Mouse (Mus musculus) left cerebral cortex, postnatal 25 days (tissue): ENCODE measurements around the gene Pla2g2c. TPM values are rescaled to one million over a fixed set of nuclear protein-coding genes. Genes with fewer than 3 reads are reported as not detected.
A peak's percentile ranks its signal among the peaks of the same experiment; 100 is the strongest.

Experiments used
- DNase-seq, 2 experiments: peaks; one replicate each; pipeline ENCODE4 v3.0.0; 2022; ENCODE audit warnings: low spot score in 2 of 2, mixed read lengths in 1 of 2
- intact Hi-C: fragments of 180-260 bp; cut with DNase I; formaldehyde crosslinking; loops from one replicate; pipeline ENCODE4 v1.15.1; 2025
- total RNA-seq, 2 experiments: library from RNA; stranded (reverse); gene quantifications; 2 replicates each; pipeline ENCODE4 v1.2.3; 2021

Gene Pla2g2c
- total RNA-seq, 2 experiments from 2014 or later = 0.25 TPM; not detected in 1

DNA sequence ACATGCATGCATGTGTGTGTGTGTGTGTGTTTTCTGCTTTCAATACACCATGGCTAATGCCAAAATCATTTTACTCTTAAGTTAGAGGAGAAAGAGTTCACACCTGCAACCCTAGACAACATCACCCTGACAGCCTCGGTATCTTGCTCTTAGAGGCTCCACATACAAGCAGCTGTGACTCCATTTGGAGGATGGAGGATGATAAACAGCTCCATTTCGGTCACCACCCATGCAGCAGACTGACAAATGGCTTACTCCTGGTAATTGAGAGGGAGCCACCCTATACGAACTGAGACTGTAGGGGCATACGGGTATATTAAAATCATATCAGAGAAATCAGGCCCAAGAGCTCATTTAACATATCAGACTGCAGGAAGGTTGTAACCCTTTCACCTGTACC is 63.8 kb downstream of the Pla2g2c start:
- peak in 1 of 2 experiments; percentile 50 for DNase-seq
- intact Hi-C loops = no loop called here

DNA sequence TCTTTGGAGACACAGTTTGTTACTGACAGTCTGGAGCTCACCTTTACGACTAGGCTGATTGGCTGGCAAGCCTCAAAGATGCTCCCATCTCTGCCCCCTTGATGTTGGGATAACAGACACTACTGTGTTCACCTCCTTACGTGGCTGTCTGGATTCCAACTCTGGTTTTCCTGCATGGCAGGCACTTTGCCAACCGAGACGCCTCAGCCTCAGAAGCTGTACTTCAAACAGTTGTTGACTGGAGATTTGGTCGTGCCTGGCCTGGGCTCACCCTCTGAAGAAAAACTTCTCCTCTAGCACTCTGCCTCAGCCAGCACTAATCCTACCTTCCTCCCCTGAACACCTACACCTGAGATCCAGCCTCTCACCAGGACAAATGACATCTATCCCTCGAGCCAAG is 66.9 kb downstream of the Pla2g2c start:
- intact Hi-C loops = loop anchor here (5.0 kb wide), 1 partner anchor 344 kb away; no protein-coding TSS in a partner anchor
- DNase-seq = no peak

DNA sequence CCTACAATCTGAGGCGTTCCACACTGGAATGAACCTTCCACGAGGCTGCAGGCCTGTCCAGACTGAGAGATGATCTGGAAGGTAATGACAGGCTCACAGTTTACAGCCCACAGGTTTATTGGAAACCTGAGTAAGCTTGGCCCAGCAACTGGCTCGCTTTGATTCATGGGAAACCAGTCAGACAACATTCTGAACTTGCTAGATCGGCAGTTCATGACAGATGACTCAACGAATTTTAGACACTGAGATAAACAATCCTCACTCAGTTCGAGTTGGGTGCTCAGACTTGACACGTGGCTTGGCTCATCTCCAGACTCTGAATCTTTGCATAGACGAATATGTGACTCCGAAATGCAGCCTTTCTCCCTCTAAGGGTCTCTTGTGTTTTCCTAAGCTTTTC is 68.0 kb downstream of the Pla2g2c start:
- no peak for DNase-seq
- intact Hi-C loops = loop anchor here (2.0 to 5.0 kb wide), 2 partner anchors 84 to 345 kb away; no protein-coding TSS in a partner anchor

DNA sequence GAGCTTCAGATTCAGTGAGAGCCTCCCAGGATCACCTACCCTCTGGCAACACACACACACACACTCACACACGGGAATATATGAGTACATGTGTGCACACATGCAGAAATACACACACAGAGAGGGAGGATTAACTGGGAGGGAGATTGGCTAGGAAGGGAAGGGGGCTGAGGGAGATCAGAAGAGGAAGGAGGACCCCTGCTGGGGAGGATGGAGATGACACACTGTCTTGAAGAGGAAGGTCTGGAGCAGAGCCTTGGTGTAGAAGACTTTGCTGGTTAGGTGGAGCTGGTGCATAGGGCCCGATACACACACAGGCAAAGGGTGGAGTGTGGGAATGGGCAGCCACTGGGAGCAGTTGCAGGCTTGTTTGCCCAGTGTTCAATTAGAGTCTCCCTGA is 68.7 kb downstream of the Pla2g2c start:
- intact Hi-C loops = loop anchor here (1.0 to 5.0 kb wide), 3 partner anchors 44 to 346 kb away; no protein-coding TSS in a partner anchor
- peak; percentile 70 to 79 for DNase-seq

DNA sequence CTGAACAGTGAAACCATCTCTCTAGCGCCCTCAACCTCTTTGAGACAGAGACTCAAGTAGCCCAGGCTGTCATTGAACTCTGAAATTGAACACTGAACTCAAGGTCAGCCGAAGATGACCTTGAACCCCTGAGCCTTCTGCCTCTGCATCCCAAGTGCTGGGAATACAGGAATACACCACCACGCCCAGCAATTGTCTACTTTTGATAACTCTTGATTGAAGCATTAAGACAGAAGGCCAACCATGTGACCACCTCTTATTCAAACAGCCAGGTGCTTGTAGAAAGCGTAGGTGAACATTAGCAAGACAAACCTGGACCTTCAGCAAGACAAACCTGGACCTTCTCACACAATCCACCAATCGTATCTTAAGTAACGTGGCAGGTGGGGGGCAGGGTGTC is 69.8 kb downstream of the Pla2g2c start:
- no peak for DNase-seq
- intact Hi-C loops = loop anchor here (5.0 kb wide), 1 partner anchor 347 kb away; no protein-coding TSS in a partner anchor

Other genes with a start within 250 kb of the Pla2g2c start
- gene Vwa5b1, start 88.9 kb upstream of the Pla2g2c start, total RNA-seq = 1 to 10 TPM; 4.5 to 7.0 TPM
- gene Ubxn10, start 12.4 kb downstream of the Pla2g2c start, total RNA-seq = 1 to 10 TPM in 1 of 2 experiments, under 1 TPM in 1; 0.98 to 1.5 TPM
- gene Pla2g2f, start 32.8 kb downstream of the Pla2g2c start, total RNA-seq = not detected
- gene Pla2g2d, start 50.9 kb downstream of the Pla2g2c start, total RNA-seq = under 1 TPM; 0.28 to 0.48 TPM
- 1 to 10 TPM; 7.0 to 7.9 TPM for gene Pla2g5, start 138.7 kb downstream of the Pla2g2c start, total RNA-seq
- not detected for gene Gm13030, start 149.2 kb downstream of the Pla2g2c start, total RNA-seq
- not detected for gene Pla2g2e, start 153.2 kb downstream of the Pla2g2c start, total RNA-seq
- 10 to 100 TPM; 19.2 to 21.6 TPM for gene Otud3, start 189.2 kb downstream of the Pla2g2c start, total RNA-seq
- gene Rnf186, start 242.3 kb downstream of the Pla2g2c start, total RNA-seq = not detected
- 1 to 10 TPM; 2.2 to 3.7 TPM for gene Tmco4, start 248.1 kb downstream of the Pla2g2c start, total RNA-seq